Mouse (Mus musculus) A20 (cell line): ENCODE measurements around the gene Gpr107.
A peak's percentile ranks its signal among the peaks of the same experiment; 100 is the strongest.

Experiments
- DNase-seq: peaks from one replicate; pipeline ENCODE4 v3.0.0-alpha.2; 2011; ENCODE audit warnings: low read depth, low spot score

Gene Gpr107

DNA sequence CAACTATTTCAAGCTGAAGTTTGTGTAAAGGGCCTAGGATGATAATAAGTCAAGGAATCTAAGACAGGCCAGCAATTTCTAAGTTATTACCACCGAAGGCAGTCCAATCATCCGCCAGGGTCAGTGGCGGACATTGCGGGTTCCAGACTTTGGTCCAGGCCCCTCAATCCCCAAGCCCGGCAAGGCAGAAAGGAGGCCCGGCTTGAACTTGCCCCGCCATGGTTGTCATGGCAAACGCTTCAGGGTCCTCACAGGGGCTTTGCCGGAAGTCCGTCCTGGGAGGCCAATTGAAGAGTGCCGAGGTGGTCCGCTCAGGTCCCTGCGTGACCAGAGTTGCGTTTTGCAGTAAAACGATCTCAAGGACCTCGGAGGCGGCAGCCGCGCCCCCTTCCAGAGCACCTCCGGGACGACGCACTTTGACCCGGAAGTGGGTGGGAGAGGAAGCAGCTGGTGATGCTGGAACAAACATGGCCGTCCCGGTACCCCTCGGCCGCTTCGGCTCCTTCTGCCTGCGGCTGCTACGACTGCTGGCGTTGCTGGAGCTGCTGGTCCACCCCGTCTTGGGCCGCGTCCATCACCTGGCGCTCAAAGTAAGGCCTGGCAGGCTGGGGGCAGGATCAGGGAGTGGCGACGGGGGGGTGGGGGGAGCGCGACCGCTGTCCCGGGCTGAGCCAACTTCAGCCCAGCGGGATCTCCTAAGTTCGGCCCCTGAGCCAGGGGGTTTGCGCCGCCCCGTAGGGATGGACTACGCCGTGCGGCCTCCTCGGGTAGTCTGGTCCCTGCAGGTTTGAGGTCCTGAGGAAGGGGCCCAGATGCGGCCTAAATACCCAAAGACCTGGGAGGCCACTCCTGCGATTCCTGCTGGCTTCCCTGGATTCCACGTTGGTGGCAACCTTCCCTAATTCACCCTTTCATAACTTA, at the start of gene Gpr107:
Gene Gpr107 (plus strand): TSS at position 425 of the 921 bp plus-strand sequence.
- peak; percentile 87 for DNase-seq

DNA sequence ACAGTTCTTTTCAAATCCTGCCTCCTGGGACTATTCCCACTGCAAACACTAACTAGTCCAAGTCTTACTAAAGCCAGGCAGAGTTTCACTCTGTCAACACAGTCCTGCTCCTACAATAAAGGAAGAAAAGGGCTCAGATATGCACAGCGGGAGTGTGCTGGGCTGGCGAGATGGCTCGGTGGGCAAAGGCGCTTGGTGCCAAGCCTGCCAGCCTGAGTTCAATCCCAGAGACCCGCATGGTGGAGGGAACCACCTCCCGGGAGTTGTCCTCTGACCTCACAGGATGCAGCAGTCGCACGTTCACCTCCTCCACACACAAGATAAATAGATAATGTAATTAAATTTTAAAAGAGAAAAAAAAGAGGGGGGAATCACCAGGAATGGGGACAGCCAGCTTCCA, 48.8 kb upstream of the Gpr107 start:
- DNase-seq, result no peak

DNA sequence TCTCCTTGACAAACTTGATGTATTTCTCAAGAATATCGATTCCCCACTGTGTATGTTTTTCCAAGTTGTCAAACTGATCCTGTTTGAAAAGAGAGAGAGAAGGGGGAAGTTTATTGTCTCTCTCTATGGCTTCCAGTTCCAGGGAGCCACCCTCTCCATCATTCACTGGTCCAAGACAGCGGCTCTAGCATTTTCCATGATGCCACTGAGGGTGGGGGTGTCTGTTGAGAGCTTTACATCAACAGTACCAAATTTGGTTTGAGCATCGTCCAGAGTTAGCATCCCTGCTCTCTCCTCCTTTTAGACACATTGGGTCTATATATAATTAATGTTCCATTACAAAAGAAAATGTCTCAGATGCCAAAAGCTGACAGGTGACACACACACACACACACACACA, 46.8 kb upstream of the Gpr107 start:
- DNase-seq, result no peak

DNA sequence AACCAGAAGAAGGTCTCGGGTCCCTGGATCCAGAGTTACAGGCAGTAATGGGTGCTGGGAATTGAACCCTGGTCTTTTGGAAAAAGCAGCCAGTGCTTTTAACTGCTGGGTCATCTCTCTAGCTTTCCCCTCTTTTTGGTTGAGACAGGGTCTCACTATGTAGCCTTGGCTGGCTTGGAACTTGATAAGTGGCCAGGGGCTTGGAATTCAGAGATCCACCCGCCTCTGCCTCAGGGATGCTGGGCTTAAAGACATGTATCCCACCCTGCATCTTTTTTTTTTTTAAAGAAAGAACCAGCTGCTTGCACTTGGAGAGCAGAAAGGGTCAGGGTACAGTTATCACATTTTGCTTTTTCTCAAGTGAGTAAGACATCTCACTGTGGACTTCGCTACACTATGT, 46.1 kb upstream of the Gpr107 start:
- DNase-seq, result no peak

DNA sequence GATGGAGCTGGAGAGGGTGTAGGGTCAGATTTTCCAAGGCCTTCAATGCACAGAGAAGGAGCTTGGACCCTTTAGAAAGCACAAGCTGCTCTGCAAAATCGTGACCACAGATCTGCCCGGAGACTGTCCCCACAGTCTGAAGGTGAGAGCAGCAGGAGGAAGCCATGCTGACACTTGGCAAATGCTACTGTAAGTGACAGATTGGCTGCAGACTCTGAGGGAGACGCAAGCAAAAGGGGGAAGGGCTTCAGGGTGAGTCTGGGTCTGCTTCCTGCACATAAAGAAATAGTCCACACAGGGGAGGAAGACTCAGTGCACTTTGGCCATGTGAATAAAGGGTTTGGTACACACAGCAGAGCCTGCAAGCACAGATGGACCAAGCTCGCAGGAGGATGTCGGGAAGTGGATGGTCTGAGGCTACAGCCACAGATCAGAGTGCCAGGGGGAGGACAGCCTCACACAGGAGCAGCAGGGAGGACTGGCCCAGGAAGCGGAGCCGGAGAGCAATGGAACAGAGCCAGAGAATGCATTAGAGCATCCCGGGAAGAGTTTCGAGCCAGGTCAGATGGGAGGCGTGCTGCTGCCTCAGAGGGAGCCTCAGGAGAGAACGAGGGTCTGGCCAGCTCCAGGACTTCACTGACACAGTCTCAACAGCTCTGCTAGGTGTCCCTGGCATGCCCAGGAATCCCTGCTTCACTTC, 45.3 kb upstream of the Gpr107 start:
- DNase-seq, result no peak

DNA sequence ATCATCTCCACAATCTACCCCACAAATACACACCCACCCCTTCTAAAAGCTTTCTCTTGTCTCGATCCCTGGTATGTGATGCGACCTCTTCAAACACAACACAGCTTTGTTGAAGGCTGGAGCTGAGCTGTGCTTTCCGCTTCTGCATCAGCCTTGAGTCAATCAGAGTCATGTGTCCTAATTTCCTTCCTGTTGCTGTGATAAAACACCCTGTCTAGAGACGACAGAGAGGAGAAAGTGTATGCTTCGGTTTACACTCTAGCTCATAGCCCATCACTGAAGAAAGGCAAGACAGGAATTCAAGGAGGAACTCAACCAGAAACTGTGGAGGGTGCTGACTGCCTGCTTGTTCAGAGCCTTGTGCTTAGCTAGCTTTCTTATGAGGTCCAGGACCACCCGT, 43.9 kb upstream of the Gpr107 start:
- no peak for DNase-seq

DNA sequence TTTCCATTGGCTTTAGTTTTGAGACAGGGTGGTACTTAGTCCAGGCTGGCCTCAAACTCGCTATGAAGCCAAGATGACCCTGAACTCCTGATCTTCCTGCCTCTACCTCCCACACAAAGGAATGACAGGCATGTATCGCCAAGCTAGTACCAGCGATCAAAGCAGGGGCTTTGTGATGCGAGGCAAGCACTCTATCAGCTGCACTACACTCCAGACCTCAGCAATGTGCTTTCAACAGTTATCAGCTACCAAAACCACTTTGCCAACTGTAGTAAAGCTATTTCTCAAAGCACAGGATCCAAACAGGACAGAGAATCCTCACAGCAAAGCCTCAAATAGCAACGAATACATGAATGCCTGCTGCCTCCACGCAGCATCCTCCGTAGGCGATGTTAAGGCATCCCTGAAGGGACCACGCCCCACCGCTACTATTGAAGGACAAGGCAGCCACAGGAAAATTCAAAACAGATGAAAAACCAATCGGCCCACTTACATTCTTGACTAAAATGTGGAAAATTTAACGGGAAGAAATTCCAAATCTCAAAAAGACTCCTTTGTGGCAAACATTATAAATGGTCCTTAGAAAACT, 42.1 kb upstream of the Gpr107 start:
- no peak for DNase-seq

DNA sequence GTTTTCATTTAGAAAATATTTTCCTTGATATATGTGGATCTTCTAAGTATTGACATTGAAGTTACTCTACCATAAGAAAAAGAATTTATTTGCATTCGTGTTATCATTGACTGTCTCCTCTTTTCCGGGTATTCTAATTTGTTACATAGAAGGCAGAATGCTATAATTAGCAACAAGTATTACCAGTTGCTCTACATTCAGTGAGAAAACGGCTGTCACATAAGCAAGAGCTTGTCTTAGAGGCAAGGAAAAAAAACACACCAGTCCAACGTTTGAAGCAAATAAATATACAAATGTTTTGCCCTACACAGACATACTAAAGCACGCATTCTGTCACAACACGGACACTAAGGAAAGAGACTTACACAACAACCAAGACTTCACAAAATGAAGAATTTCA, 40.4 kb upstream of the Gpr107 start:
- DNase-seq, result no peak

DNA sequence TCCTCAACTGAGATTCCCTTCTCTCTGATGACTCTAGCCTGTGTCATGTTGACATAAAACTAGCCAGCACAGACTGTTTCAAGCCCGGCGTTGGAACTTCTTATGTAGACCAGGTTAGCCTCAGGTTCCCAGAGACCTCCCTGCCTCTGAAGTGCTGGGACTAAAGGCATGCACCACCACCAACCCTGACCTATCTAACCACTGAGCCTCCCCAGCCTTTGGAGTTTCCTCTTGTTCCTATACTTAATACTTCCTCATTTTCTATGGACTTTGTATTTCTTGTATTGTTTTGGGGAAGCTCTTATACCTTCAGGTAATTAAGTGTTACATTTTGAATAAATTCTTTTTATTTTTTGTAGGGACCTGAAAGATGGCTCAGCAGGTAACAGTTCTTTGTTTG, 37.9 kb upstream of the Gpr107 start:
- no peak for DNase-seq

DNA sequence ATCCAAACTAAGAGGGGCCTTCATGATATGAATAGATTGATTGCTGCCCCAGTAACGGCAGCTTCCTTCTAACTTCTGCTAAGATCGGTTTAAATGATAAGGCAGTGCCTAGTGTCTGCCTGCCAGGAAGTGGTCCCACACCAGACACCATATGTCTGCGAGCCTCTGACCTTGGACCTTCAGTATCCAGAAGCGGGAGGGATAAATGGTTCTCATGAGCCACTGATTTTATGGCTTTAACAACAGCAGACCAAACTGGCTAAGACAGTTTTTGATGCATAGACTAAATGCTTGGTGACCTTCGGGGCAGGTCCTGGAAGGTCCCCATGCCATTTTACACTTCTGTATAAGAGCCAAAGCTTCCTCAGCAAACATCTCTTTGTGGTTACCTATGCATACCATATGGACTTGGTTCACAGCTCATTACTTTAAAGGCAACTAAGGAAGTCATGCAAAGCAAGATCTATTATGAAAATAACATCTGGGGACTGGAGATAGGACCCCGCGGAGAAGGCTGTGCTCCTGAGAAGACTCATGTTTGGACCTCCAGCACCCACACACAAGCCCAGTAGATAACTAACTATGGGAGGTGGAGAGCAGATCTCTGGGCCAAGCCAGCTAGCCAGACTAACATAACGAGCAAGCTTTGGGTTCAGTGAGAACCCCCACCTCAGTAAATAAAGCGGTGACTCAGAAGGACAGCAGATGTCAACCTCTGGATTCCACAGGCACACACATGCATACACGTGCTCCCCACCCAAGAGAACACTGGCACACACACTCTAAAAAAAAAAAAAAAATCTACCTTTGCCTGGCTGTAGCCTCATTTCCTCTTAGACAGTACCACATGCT, 36.8 kb upstream of the Gpr107 start:
- peak; percentile 57 for DNase-seq

DNA sequence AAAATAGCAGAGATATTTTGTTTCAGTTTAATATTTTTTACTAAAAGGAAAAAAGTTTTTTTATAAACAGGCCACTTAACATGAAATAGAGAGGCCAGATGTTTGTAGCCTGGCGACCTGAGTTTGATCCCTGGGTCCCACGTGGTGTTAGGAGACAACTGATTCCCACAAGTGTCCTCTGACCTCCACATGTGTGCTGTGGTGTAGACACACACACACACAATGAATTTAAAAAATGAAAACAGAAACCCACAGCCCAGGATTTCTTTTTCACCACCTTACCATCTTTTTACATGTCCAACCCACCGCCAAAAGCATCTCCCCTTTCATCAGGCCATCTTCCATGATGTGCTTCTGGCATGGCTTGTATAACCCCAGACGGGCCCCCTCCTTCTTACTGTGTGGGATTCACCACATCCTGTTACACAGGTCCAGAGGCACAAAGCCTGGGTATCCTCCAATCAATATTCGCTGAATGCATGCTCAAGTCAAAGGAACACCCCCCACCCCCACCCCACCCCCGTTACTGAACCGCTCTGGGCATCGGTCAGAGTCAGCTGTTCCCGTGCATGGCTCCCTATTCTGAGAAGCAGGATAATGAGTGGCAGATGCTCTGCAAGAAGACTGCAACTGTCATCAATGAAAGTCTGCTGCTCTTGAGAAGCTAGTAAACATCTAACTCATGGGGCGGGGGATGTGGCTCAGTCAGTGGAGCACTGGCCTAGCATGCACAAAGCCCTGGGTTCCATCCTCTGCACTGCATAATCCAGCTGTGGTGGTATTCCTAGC, 36.0 kb upstream of the Gpr107 start:
- peak; percentile 44 for DNase-seq

DNA sequence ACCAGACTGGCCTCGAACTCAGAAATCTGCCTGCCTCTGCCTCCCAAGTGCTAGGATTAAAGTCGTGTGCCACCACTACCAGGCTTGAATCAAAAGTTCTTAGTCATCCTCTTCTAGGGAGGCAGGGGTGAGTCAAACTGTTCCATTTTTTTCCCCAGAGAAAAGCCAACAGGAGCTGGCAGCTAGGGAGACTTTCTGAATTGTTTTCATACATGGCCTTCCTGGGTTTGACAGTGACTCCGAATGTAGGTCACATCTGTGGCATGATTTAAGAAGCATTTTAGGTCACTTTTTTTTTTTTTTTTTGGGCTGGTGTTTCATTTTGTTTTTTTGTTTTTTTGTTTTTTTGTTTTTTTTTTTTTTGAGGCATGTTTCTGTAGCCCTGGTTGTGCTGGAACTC, 33.9 kb upstream of the Gpr107 start:
- DNase-seq, result no peak

DNA sequence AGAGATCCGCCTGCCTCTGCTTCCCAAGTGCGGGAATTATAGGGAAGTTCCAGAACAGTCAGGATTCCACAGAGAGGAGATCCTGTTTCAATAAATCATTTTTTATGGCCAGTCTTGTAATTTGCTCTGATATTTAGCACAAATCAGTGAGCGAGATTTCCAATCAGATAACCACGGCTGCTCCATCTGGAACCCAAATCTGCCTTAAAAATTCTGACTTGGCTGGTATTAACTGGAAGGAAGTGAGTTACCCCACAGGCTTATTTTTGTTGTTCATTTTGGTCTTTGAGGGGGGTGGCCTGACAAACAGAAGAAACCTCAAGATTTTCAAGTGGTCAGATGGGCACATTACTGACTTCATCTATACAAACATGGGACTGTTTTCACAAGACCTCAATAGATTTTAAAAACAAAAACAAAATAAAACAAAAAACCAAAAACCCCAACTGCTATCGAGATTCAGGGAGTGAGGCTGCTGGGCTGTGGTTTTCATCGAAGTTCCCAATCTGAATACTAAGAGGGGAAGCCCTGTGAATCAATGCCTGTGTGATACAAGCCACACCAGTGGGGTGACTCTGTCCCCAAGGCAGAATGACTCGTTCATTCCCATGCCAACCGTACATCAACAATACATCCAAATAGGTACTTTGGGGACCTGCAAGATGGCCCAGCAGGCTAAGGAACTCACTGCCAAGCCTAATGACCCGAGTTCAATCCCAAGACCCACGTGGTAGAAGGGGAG, 33.3 kb upstream of the Gpr107 start:
- DNase-seq, result no peak

DNA sequence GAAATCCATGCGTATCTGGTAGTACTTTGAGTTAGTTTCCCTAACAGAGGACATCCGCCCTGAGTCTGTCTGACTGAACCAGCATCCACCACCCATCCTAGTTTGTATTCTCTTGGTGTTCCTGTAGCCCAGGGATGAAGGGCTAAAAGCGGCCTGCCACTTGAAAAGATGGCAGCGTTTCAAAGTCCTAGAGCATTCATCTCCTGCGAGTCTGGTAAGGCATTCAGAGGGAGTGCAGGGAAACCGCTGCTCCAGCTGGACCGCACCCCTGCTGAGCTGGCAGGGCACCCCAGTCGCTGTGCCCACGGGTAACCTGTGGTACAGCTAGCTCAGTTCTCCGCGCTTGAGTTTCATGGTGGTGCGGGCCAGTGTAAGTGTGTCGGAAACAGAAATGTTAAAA, 32.3 kb upstream of the Gpr107 start:
- DNase-seq, result no peak

DNA sequence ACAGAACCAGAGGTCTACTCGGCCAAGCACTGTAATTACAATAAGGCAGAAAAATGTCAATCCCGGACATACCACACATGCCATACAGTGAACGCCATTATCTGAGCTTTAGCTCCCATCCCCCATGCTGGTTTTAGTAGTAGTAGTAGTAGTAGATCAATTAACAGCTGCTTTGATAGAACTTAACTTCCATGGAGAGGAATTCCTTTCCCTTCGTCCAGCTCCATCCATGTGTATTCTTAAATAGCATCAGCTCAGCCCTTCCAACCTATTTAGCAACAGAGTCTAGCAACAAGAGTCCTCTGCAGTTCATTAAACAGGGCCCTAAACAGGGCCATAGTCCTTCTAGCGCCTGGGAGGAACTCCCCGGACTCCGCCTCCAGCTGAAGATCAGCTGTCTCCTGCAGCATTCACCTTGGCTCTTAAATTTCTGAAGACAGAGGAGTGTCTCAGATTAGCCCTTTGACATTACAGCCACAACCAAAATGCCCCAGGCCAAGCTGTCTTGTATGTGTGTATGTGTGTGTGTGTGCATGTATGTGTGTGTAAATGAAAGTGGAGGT, 30.9 kb upstream of the Gpr107 start:
- no peak for DNase-seq

DNA sequence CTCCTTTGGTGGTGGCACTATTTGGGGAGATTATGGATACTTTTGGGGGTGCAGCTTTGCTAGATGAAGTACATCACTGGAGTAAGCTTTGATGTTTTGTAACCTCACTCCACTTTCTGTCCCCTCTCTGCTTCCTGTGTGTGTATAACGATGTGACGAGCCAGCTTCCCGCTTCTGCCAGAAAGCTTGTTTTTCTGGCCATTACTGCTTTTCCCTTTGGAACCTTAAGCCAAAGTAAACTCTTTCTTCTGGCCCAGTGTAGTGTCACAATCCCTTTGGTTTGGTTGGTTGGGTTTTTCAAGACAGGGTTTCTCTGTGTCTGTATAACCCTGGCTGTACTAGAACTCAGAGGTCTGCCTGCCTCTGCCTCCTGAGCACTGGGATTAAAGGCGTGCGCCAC, 29.3 kb upstream of the Gpr107 start:
- no peak for DNase-seq

DNA sequence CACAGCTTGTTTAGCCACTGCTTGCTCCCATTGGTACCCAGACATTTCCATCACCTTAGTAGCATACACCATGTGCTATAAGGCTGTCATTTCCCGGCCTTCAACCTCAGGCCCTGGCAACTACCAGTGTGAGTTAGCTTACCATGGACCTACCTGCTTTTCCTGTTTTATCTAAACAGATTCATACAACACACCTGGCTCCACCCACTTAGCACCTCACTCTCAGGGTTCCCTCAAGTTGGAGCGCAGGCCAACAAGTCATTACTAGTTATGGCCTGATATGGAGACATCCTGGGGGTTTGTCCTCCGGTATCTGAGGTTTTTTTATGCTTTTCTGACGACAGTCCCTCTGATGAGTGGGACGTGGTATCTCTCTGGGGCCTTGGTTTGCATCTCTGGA, 28.6 kb upstream of the Gpr107 start:
- no peak for DNase-seq

DNA sequence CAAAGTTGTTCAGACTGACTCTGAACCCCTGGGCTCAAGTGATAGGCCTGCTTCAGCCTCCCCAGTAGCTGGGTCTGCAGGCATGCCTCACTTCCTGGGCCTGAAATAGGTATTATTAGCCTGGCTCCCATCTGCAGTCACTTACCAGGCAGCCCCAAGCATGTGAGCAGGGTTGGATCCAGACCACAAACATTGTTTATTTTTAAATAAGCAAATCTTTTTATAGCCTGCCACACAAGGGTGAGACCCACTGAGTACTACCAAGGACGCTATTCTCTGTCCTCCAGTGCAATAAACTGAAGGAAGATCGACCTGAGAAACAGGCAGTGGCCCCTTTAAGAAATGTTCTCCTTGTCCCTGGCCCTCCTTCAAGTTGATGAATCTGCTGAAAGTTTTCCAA, 27.4 kb upstream of the Gpr107 start:
- no peak for DNase-seq

DNA sequence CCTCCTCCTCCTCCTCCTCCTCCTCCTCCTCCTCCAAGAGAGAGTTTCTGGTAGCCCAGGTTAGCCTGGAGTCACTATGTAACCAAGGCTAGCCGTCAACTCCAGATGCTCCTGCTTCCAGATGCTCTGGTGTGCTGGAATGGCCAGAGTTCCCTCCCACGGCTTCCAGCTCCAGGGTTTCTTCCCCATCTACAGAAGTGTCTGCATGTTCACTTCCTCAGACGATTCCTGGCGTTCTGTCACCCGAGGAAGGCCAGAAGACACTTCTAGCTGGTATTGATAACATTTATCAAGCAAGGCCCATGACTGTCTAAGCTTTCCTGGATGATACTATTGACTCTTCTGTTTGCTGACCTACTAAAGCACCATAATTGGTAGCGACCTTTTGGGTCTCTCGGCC, 27.0 kb upstream of the Gpr107 start:
- DNase-seq, result no peak

DNA sequence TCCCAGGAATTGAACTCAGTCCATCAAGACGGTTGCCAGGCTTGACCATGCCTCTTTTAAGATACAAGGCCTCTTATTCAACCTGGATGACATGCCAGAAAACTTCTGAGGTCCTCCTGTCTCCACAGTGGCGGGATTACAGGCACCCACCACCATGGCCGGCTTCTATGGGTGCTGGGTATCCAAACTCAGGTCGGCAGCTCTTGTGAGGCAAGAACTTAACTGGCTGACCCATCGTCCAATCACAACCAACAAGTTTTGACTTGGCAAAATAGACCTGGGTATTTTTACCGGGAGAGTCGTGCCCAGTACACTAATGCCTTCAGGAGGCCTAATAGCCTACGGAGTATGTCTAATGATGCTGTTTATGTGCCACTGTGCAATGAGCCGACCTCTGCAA, 26.1 kb upstream of the Gpr107 start:
- no peak for DNase-seq
